Comparison of ENCODE assay signal across 22 mouse cellular contexts in genomic region chr5:104436406-104437076, GRCm38 (mm10). TPM values are rescaled to one million over a fixed set of nuclear protein-coding genes. Genes with fewer than 3 reads are reported as not detected.
A peak's percentile ranks its signal among the peaks of the same experiment; 100 is the strongest.
DNase-seq lines count a peak whose midpoint lies in the region; TF ChIP-seq lines count a peak whose summit lies in the region.
"Had no signal": no experiment of that assay in that cellular context is flagged by ENCODE, and none has a peak within 500 bp of the region (broad histone marks: within the 10 kb centered on the region; RNA-seq: fewer than 3 reads in every experiment).

No protein-coding gene starts in this region.

- peak; percentile 30 to 43 for DNase-seq in adrenal gland, postnatal 36 days
- no peak for DNase-seq in adrenal gland, postnatal 10 days
- DNase-seq in kidney, adult 9 months: peak; percentile 79
- peak; percentile 62 to 76 for DNase-seq in kidney, postnatal 36 days
- DNase-seq in thymus, adult 2 months: no peak
- DNase-seq in layer of hippocampus, postnatal 10 days (ENCODE audit: low spot score in 2 of 2): no peak
- DNase-seq in gastrocnemius, adult 18-20 months (ENCODE audit: low spot score): no peak
- DNase-seq: B cell, adult 2 months; cerebellum, postnatal 14 days; forebrain, postnatal 0 days; heart, postnatal 14 days; lung, postnatal 10 days; right cerebral cortex, adult 18-20 months had no signal

- peak overlapping the region; percentile 86 for H3K27ac ChIP-seq in ES-Bruce4 (ENCODE audit: insufficient read depth, low read length)
- H3K27ac ChIP-seq in thymus, adult 2 months (ENCODE audit: control insufficient read depth, insufficient read depth, low read length): no peak overlapping the region
- H3K27ac ChIP-seq: embryonic facial prominence, embryonic 15.5 days; forebrain, embryonic 10.5 days; hindbrain, embryonic 13.5 days; limb, embryonic 15.5 days; stomach, postnatal 0 days had no signal

- H3K27me3 ChIP-seq in ES-Bruce4 (ENCODE audit: control insufficient read depth, insufficient read depth, low read length, poor library complexity, severe bottlenecking): no peaks in the 10 kb centered on the region
- H3K27me3 ChIP-seq in thymus, adult 2 months (ENCODE audit: control insufficient read depth, insufficient read depth, low read length): no peaks in the 10 kb centered on the region; the same call in 1 of the 2 replicates
- H3K27me3 ChIP-seq: embryonic facial prominence, embryonic 15.5 days; heart, embryonic 12.5 days; hindbrain, embryonic 13.5 days; limb, embryonic 15.5 days; Patski had no signal

- peaks cover 35% of the 10 kb centered on the region for H3K36me3 ChIP-seq in ES-Bruce4 (ENCODE audit: control insufficient read depth, insufficient read depth, low read length, poor library complexity, severe bottlenecking)
- H3K36me3 ChIP-seq in thymus, adult 2 months (ENCODE audit: control insufficient read depth, insufficient read depth, low read length): no peaks in the 10 kb centered on the region
- H3K36me3 ChIP-seq: embryonic facial prominence, embryonic 15.5 days; forebrain, embryonic 10.5 days; heart, embryonic 12.5 days; hindbrain, embryonic 13.5 days; limb, embryonic 15.5 days had no signal

- no peaks in the 10 kb centered on the region for H3K9me3 ChIP-seq in ES-Bruce4 (replicated peaks; ENCODE audit: control insufficient read depth, insufficient read depth, low read length, poor library complexity, severe bottlenecking)
- H3K9me3 ChIP-seq: embryonic facial prominence, embryonic 15.5 days; forebrain, embryonic 10.5 days; heart, embryonic 12.5 days; hindbrain, embryonic 13.5 days; limb, embryonic 15.5 days had no signal

- peaks cover 3% of the 10 kb centered on the region for H3K4me1 ChIP-seq in ES-Bruce4 (ENCODE audit: control insufficient read depth, insufficient read depth, low read length)
- H3K4me1 ChIP-seq in thymus, adult 2 months (replicated peaks; ENCODE audit: control insufficient read depth, insufficient read depth, low read length): no peaks in the 10 kb centered on the region
- H3K4me1 ChIP-seq: embryonic facial prominence, embryonic 15.5 days; hindbrain, embryonic 13.5 days; limb, embryonic 15.5 days had no signal

- no peak for TF ChIP-seq CTCF in ES-Bruce4 (IDR thresholded peaks at IDR 0.05; ENCODE audit: low read depth, low read length)
- no peak for TF ChIP-seq CTCF in thymus, adult 2 months (IDR thresholded peaks at IDR 0.05; ENCODE audit: borderline replicate concordance, control insufficient read depth, extremely low read depth, insufficient read depth, low read length, poor library complexity)

- TF ChIP-seq POLR2A in ES-Bruce4 (IDR thresholded peaks at IDR 0.05; ENCODE audit: insufficient read depth, low read length): no peak
- TF ChIP-seq POLR2A in thymus, adult 2 months (IDR thresholded peaks at IDR 0.05; ENCODE audit: control insufficient read depth, extremely low read depth, insufficient read depth, low read length, poor library complexity): no peak

- TF ChIP-seq EP300 in ES-Bruce4 (IDR thresholded peaks at IDR 0.05; ENCODE audit: insufficient read depth, low read depth, low read length): no peak

- H3K4me3 ChIP-seq in ES-Bruce4 (ENCODE audit: low read depth, low read length): peak overlapping the region; percentile 92
- H3K4me3 ChIP-seq in thymus, adult 2 months (ENCODE audit: control insufficient read depth, insufficient read depth, low read length): no peak overlapping the region
- H3K4me3 ChIP-seq: embryonic facial prominence, embryonic 15.5 days; forebrain, embryonic 10.5 days; heart, embryonic 12.5 days; hindbrain, embryonic 13.5 days; limb, embryonic 15.5 days had no signal

- WGBS in thymus, adult 2 months: 95% methylated on average over 7 of the region's 7 CpGs

- H3K9ac ChIP-seq in ES-Bruce4 (ENCODE audit: low read depth, poor library complexity, severe bottlenecking): peak overlapping the region; percentile 81
- H3K9ac ChIP-seq: embryonic facial prominence, embryonic 15.5 days; forebrain, postnatal 0 days; heart, embryonic 12.5 days; hindbrain, embryonic 13.5 days; limb, embryonic 15.5 days had no signal

RNA-seq across cellular contexts. Expression of gene Spp1, which starts 1.6 kb away (rescaled TPM):
- total RNA-seq in adrenal gland, postnatal 36 days (2021): 100 to 1,000 TPM; 126 to 196 TPM
- 100 to 1,000 TPM in 1 of 2 experiments, 1 to 10 TPM in 1; 7.9 to 122 TPM for total RNA-seq in adrenal gland, postnatal 10 days (2021)
- polyA plus RNA-seq in ES-Bruce4 (2011; ENCODE audit: insufficient read depth, insufficient read length, low read depth, missing spikeins): 350 and 395 TPM in 2 replicates
- polyA plus RNA-seq in thymus, adult 2 months (2012; rRNA removed): 3.2 and 5.1 TPM in 2 replicates
- 1 to 10 TPM; 3.3 to 3.5 TPM for total RNA-seq in layer of hippocampus, postnatal 10 days (2021)
- total RNA-seq in gastrocnemius, adult 18-20 months (2021): 1 to 10 TPM; 1.9 to 4.2 TPM
- total RNA-seq: megakaryocyte-erythroid progenitor cell, adult 5-6 weeks had no signal

RNA-seq across cellular contexts. Expression of gene Pkd2, which starts 22.7 kb away (rescaled TPM):
- 10 to 100 TPM; 43.4 to 44.1 TPM for total RNA-seq in adrenal gland, postnatal 36 days (2021)
- 10 to 100 TPM; 31.4 to 37.3 TPM for total RNA-seq in adrenal gland, postnatal 10 days (2021)
- 21.0 and 23.8 TPM in 2 replicates for polyA plus RNA-seq in ES-Bruce4 (2011; ENCODE audit: insufficient read depth, insufficient read length, low read depth, missing spikeins)
- 4.2 and 4.3 TPM in 2 replicates for polyA plus RNA-seq in thymus, adult 2 months (2012; rRNA removed)
- total RNA-seq in layer of hippocampus, postnatal 10 days (2021): 10 to 100 TPM; 29.8 to 32.3 TPM
- 10 to 100 TPM in 1 of 2 experiments, 1 to 10 TPM in 1; 6.5 to 10.9 TPM for total RNA-seq in gastrocnemius, adult 18-20 months (2021)

Comparison
In these comparisons a context has a peak if more than half of its experiments do, and no peak if none do; other contexts are left out.
1. DNase-seq: peak in adrenal gland, postnatal 36 days (2 of 2), kidney, adult 9 months (single experiment) and kidney, postnatal 36 days (2 of 2); none in adrenal gland, postnatal 10 days (single experiment), thymus, adult 2 months (single experiment), layer of hippocampus, postnatal 10 days (0 of 2) and gastrocnemius, adult 18-20 months (single experiment).